Mouse (Mus musculus): ENCODE measurements around the gene Itgal.

DNA sequence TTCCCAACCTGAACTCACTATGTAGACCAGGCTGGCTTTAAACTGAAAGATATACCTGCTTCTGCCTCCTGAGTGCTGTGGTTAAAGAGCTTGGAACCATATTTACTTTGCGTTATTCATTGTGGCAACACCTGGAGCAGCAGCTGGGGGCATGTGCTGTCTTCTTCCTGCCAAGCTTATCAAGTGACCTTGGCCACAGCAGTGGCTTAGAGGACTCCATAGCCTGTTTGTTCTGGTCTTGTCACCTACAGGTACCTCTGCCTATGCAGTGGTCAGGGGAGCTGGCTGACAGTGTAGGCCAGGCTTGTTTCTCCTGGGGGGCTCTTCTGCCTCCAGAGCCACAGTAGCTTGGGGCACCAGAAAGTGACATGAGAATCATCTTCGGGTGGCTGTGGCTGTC is 12.4 kb downstream of the Itgal start:
- TF ChIP-seq MAFK (IDR thresholded peaks at IDR 0.05; ENCODE audit: insufficient read depth, low read depth, low read length) (no peak), ZC3H11A (IDR thresholded peaks at IDR 0.05; ENCODE audit: borderline replicate concordance, low read depth, low read length) (no peak), ZNF384 (IDR thresholded peaks at IDR 0.05; ENCODE audit: low read depth, low read length) (no peak), HCFC1 (IDR thresholded peaks at IDR 0.05; ENCODE audit: borderline replicate concordance, insufficient read depth, low read length) (no peak), CHD2 (IDR thresholded peaks at IDR 0.05; ENCODE audit: low read depth, low read length) (no peak)

Measured in ES-E14 (cell line).